Mouse (Mus musculus) testis, postnatal 10 days (tissue): Measurements from ENCODE around the gene Nthl1.

Source experiments
- DNase-seq: peaks from one replicate; pipeline ENCODE4 v3.0.0; 2021; ENCODE audit warnings: low spot score

Nthl1 gene

DNA sequence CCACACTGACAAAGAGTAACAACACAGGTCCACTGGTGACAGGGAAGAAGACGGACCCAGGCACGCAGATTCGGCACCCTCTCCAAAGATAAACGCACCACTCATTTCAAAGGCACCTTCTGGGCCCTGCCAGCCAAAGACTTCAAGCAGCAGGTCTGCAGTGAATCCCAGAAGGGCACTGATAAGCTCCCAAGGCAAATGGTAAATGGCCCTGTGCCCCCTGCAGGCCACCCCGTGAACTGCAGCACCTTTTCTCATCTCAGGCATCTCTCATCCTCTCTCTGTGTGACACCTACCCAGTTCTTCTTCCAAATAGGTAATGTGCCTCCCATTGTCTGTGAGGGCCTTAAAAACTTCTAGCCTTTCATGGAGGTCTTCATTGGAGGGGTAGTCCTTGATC is 3.8 kb upstream of the Nthl1 start:
- peak; percentile 85 for DNase-seq

GRCm38 (mm10) chr17:24630072-24630471 is 2.4 kb upstream of the Nthl1 start:
- no peak for DNase-seq

GRCm38 (mm10) chr17:24632813-24633449 is 451 bp downstream of the Nthl1 start:
- peak; percentile 85 for DNase-seq

DNA sequence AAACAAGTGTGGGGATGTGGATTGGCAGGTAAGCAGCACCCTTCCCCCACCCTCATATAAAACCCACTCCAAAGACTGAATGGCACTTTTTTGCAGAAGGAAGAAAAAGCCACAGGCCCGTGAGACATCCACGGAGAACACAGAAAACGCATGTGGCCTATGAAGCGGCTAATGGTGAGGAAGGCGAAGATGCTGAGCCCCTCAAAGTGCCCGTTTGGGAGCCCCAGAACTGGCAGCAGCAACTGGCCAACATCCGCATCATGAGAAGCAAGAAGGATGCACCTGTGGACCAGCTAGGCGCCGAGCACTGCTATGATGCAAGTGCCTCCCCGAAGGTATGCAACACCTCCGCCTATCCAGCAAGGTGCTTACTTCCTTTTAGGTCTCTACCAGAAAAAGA is 1.4 kb downstream of the Nthl1 start:
- DNase-seq, result no peak

DNA sequence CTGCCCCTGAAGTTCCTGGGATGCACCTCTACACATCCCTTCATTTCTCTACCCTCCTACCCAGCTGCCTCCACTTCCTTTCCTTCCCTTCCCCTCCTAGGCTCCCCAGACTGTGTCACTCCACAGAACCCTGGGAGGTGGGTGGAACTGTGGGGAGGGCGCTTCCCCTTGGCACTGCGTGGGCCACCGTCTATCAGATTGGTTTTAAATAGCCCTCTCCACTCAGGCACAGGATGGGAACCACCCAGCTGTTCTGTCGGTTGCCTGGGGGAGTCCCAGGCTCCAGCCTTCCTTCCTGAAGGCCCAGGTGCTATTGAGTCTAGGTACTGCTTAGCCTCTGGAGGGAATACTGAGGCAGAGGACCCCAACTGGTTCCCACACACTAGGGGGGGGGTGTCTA is 2.5 kb downstream of the Nthl1 start:
- DNase-seq, result no peak

GRCm38 (mm10) chr17:24635694-24636093 is 3.2 kb downstream of the Nthl1 start:
- no peak for DNase-seq

- DNase-seq, result no peak
Observed at GRCm38 (mm10) chr17:24636781-24637481, 4.5 kb downstream of the Nthl1 start.

- peak; percentile 61 for DNase-seq
Observed at GRCm38 (mm10) chr17:24638214-24638613, 5.7 kb downstream of the Nthl1 start.

GRCm38 (mm10) chr17:24638840-24639239 is 6.4 kb downstream of the Nthl1 start:
- DNase-seq, result peak; percentile 84

DNA sequence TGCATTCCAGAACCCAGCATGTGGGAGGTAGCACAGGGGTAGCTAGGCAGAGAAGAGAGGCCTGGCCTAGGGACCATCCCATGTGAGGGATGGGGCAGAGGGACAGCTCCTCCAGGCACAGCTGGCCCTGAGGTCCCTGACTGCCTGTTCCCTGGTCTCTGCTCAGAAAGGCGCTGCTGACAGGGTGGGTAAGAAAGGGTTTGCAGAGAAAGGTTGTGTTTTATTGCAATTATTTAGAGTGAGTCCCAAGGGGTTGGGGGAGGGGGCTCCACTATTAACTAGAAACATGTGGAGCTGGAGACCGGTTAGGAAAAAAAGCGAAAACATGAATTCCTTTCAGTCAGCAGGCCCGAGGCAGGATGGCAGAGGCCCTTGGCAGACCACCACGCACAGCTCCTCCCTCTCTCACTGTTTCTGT is 7.1 kb downstream of the Nthl1 start:
- DNase-seq, result no peak

DNA sequence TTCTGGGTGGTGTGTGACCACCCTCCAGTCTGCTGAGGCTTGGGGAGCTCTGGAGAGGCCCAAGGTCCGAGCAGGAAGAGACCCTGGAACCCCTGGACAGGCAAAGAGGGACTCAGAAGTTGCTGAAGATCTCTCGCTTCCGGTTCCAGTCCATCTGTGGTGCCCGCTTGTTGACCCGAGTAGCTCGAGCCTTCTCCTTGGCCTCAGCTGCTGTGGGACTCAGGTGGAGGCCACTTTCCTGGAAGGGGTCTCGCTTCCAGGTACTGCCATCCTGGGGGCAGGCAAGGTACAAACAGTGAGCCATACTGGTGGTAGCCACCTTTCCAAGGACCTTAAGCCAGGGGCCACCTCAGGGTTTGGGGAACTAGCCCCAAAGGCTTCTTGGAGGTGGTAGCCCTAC is 7.6 kb downstream of the Nthl1 start:
- no peak for DNase-seq

DNA sequence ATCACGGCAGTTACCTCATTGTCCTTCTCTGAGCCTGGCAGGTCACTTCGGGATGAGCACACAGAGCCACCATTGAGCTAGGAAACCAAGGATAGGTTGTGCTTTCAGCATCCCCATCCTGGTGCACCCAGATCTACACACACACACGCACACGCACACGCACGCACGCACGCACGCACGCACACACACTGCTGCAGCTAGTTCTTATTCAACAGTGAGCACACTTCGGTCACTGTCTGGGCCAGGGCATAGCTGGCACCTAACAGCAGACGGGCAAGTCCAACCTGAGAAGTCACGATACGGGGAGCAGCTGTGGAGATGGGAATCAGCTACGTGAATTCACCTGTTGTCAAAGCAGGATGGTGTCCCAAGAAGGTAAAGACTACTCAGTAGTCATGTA is 8.1 kb downstream of the Nthl1 start:
- no peak for DNase-seq

- no peak for DNase-seq
Observed at GRCm38 (mm10) chr17:24641944-24642343, 9.5 kb downstream of the Nthl1 start.

DNA sequence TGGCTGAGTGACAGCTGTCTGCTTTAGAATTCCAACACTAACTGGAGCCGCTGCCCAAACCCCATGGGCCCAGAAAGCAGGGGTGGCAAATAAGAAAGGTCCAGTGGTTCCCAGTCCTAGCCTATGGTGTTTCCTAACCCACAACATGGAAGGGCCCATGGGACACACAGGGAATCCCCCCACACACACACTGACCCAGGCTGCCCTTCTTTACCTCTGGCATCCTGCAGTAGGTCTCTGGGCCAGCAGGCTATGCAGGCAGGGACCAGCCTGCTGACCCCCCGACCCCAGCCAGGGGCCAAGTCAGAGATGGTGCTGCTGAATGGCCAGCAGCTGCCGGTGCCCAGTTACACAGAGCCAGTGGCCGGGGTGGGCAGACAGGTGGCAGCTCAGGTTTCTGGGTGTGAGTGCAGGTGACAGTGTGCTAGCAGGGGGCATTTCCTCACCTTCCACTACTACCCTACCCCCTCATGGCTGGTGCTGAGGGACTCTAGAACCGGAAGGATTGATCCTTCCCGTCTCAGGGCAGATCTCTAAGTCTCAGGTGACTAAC is 10.4 kb downstream of the Nthl1 start:
- no peak for DNase-seq

- DNase-seq, result no peak
Observed at GRCm38 (mm10) chr17:24644030-24644715, 11.7 kb downstream of the Nthl1 start.

DNA sequence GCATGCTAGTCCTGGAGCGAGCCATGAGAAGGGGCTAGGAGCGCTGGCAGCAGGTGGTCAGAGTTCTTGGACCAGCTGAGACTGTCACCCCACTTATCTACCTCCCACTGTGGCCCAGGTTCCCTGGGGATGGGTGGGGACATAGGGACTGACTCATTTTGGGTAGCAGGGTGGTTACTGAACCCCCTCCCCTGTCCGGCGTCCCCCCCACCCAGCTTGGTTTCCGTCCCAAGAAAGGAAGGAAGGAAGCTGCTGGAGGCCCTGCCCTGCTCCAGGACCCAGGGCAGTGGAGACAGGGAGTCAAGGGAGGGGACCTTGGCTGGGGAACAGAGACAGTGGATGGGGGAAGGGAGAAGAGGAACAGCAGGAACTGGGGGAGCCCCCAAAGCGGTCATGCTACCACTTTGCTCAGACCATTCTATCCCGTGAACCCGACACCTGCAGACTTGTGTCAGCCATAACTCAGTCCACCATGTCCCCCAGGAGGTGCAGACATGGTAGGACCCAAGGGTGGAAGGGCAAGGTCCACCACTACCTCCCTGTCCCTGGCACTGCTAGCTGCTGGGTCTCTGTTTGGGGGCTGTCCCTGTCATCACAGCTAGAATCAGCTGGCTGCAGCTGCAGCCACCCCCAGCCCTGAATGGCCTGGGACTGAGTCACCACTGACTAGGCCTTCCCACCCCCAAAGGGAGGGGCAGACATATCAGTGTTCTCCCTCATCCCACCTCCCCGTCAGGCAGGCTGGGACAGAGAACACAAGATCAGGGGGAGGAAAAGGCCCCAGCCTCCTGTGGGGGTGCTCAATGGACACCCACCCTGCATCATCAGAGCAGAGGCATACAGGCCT is 12.6 kb downstream of the Nthl1 start:
- DNase-seq, result no peak

- DNase-seq, result no peak
Observed at GRCm38 (mm10) chr17:24645916-24646315, 13.4 kb downstream of the Nthl1 start.

GRCm38 (mm10) chr17:24646381-24646780 is 13.9 kb downstream of the Nthl1 start:
- DNase-seq, result no peak

- DNase-seq, result no peak
Observed at GRCm38 (mm10) chr17:24647493-24647892, 15.0 kb downstream of the Nthl1 start.

- no peak for DNase-seq
Observed at GRCm38 (mm10) chr17:24648731-24649377, 16.4 kb downstream of the Nthl1 start.

DNA sequence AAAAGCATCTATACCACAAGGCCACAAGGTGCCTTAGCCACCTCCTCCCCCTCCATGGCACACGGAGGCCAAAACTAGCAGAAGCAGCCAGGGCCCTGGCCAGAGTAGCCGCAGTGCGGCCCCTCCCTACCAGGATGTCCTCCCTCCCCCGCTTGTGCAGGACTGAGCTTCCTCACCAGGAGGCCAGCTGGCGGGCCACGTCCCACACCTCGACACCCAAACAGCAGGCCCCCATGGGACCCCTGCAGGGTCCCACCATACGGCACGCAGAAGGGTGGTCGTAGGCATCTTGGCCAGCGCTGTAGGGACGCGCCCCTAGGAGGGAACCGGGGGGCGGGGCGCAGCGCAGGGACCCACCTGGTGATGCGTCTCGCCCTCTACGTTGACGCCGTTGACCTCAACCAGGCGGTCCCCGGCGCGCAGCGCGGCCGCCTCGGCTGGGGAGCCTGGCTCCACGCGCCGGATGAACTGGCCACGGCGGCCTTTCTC is 17.1 kb downstream of the Nthl1 start:
- peak; percentile 74 for DNase-seq
